Mouse (Mus musculus) embryonic facial prominence, embryonic 10.5 days (tissue): ENCODE results near the gene Phospho2. TPM values are rescaled to one million over a fixed set of nuclear protein-coding genes. Genes with fewer than 3 reads are reported as not detected.

Source experiments
- DNase-seq: peaks from one replicate; pipeline ENCODE4 v3.0.0-alpha.2; 2017; ENCODE audit warnings: low spot score
- H3K27ac ChIP-seq: fragments of 300-500 bp; sonication (generic); replicated peaks from 2 replicates; pipeline ENCODE4 v1.5.1; 2016; ENCODE audit warnings: mild to moderate bottlenecking
- H3K27me3 ChIP-seq: fragments of 300-500 bp; sonication (generic); replicated peaks from 2 replicates; pipeline ENCODE4 v1.6.1; 2016; ENCODE audit warnings: low read depth, mild to moderate bottlenecking; ENCODE audit not compliant: poor library complexity, severe bottlenecking
- H3K36me3 ChIP-seq: fragments of 300-500 bp; sonication (generic); replicated peaks from 2 replicates; pipeline ENCODE4 v1.6.1; 2016; ENCODE audit warnings: mild to moderate bottlenecking, moderate library complexity
- H3K4me1 ChIP-seq: fragments of 300-500 bp; sonication (generic); 2 replicates; pipeline ENCODE4 v1.6.1; 2016
- H3K4me3 ChIP-seq: fragments of 300-500 bp; sonication (generic); 2 replicates; pipeline ENCODE4 v1.5.1; 2016; ENCODE audit warnings: mild to moderate bottlenecking, moderate library complexity
- H3K9me3 ChIP-seq: fragments of 300-500 bp; sonication (generic); 2 replicates; pipeline ENCODE4 v1.6.1; 2016; ENCODE audit warnings: mild to moderate bottlenecking
- WGBS: fragments of 180-500 bp; shearing (Covaris S2); methylation state at CpG from one replicate; pipeline ENCODE4 v1.1.7; 2016; 5-methylcytosine and 5-hydroxymethylcytosine counted together
- polyA plus RNA-seq: library from polyadenylated mRNA; unstranded; fragments of >200 nt; fragmentation: Nextera tagmentation; extraction: Ambion mirVana; gene quantifications from 2 replicates; pipeline ENCODE4 v1.2.1, GENCODE M21; 2016

The Phospho2 gene
- 26.1 and 28.5 TPM in 2 replicates for polyA plus RNA-seq

DNA sequence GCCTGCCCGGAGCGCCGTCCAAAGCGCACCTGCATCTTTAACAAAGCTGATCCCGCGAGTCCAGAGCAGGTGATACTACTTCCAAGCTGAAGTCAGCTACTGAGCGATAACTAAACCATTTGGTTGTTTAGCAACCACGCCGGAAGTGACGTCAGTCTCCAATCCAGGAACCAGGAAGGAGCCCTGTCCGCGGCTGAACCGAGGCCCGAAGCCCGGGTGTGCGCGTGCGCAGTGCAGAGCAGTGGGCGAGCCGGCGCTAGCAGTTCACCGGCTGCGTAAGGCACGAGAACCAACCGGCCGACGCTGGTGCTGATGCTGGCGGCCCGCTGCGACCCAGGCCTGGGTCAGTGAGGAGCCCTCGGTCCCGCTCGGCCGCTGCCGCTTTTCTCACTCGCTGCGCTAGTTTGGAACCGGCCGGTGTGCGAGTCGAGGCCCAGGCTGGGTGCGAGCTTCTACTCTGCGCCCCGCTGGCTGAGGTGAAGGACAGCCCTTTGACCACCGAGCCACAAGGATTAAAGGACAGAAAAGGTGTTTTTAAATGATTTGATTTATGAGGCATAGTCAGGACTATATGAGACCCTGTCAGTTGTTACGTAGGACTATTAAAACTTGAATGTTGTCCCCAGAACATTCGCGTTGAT is at the start of gene Phospho2, which contains the start of gene Ccdc173:
Phospho2 (plus strand) TSS at position 195 of the 641 bp plus-strand sequence.
Ccdc173 (minus strand) TSS at position 147 of the 641 bp plus-strand sequence.
- Histone ChIP-seq H3K4me1 (peaks cover 16% of the 10 kb centered on the region; the same call in 1 of the 2 replicates), H3K27me3 (no peaks in the 10 kb centered on the region), H3K36me3 (peaks cover 20% of the 10 kb centered on the region), H3K27ac (peak within 1 kb of the TSS; percentile 89), H3K9me3 (no peaks in the 10 kb centered on the region), H3K4me3 (peak within 1 kb of the TSS; percentile 76)
- WGBS = 1% methylated on average over 48 of the region's 48 CpGs
- peak; percentile 99 for DNase-seq

GRCm38 (mm10) chr2:69745091-69745490 is 44.3 kb upstream of the Phospho2 start:
- WGBS = 89% methylated on average over 1 of the region's 1 CpGs
- Histone ChIP-seq H3K4me1 (no peaks in the 10 kb centered on the region), H3K36me3 (peaks cover 98% of the 10 kb centered on the region), H3K27me3 (no peaks in the 10 kb centered on the region), H3K27ac (no peak overlapping the region), H3K9me3 (peaks cover 4% of the 10 kb centered on the region; the same call in 1 of the 2 replicates), H3K4me3 (no peak overlapping the region)
- DNase-seq = no peak

DNA sequence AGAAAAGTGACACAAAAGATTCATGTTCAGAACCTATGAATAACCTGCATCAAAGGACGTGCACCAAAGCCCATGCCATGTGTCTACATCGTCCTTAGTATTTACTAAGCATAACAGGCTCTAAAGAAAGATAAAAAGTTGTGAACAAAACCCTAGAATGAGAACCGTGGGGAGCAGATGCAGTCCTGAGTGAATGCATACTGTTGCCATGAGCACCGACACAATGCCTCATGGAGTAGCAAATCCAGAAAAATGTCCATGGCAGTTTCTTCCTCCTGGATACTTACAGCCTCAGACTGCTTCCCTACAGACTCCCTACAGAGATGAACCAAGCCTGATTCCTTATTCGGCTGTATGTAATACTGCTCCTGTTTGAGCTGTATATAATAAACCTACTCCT is 28.4 kb upstream of the Phospho2 start:
- Histone ChIP-seq H3K9me3 (no peaks in the 10 kb centered on the region), H3K36me3 (no peaks in the 10 kb centered on the region), H3K4me1 (peaks cover 7% of the 10 kb centered on the region), H3K27ac (no peak overlapping the region), H3K4me3 (no peak overlapping the region), H3K27me3 (no peaks in the 10 kb centered on the region)
- WGBS = 80% methylated on average over 5 of the region's 5 CpGs
- DNase-seq = no peak

- Histone ChIP-seq H3K27ac (no peak overlapping the region), H3K9me3 (no peaks in the 10 kb centered on the region), H3K4me1 (peaks cover 7% of the 10 kb centered on the region), H3K36me3 (no peaks in the 10 kb centered on the region), H3K27me3 (no peaks in the 10 kb centered on the region), H3K4me3 (no peak overlapping the region)
- DNase-seq = no peak
- 79% methylated on average over 4 of the region's 4 CpGs for WGBS
Measured at GRCm38 (mm10) chr2:69763340-69763739, 26.1 kb upstream of the Phospho2 start.

DNA sequence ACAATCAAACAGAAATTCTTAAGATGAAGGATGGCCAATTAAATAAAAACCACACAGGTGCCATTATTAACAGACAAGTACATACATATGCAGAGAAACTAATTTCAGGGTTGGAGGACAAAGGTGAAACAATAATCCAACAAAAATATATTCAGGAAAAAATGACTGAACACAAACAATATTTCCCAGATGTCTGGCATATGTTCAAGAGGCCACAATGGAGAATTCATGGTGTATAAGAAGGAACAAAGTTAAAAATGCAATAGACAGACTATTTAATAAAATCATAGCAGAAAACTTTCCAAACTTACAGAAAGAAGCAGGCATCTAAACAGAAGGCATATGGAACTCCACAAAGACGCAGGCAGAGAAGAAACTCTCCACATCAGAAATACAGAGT is 24.7 kb upstream of the Phospho2 start:
- no peak overlapping the region for H3K27ac ChIP-seq
- H3K9me3 ChIP-seq = no peaks in the 10 kb centered on the region
- no peak overlapping the region for H3K4me3 ChIP-seq
- WGBS = 92% methylated on average over 1 of the region's 1 CpGs
- no peak for DNase-seq
- H3K27me3 ChIP-seq = no peaks in the 10 kb centered on the region
- no peaks in the 10 kb centered on the region for H3K36me3 ChIP-seq
- peaks cover 7% of the 10 kb centered on the region for H3K4me1 ChIP-seq

GRCm38 (mm10) chr2:69773331-69773730 is 16.1 kb upstream of the Phospho2 start:
- 91% methylated on average over 3 of the region's 3 CpGs for WGBS
- no peak for DNase-seq

DNA sequence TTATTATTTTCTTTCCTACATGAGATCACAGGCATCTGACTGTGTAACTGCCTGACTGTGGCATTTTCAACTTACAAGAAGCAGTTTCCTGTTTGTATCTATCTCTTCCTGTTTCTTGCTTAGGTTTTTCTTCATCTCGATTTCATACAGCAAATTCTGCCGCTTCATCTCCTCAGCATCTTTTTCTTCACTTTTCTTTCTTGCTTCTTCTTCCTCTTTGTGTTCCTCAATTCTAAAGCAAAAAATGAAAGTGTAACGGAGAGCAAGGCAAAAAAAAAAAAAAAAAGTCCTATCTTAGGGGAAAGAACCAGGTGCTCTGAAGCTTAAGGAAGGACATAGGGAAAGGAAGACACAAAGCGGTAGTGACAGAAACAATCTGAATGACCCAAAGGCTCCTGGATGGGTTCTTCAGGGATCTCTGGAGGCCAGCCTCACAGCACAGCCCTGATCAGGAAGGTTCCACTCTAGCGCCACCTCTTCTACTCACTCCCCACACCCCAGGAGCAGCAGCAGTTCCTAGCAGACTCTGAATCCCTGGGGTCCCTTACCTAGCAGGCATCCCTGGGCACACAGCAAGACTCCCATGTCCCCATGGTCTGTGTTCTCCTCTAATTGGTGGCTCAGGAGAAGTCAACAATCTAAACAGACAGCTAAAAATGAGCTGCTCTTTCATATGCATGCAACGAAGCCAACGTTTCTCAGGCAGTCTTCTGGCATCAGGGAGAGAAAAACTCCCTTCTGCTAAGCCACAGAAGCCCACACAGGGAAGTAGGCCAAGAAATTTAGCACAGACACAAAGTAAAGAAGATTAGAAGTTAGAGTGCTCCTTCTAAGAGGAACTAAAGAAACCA is 11.2 kb upstream of the Phospho2 start:
- no peak overlapping the region for H3K27ac ChIP-seq
- H3K36me3 ChIP-seq = peaks cover 25% of the 10 kb centered on the region
- H3K4me3 ChIP-seq = no peak overlapping the region
- WGBS = 73% methylated on average over 7 of the region's 7 CpGs
- no peak for DNase-seq
- no peaks in the 10 kb centered on the region for H3K4me1 ChIP-seq
- no peaks in the 10 kb centered on the region for H3K9me3 ChIP-seq
- H3K27me3 ChIP-seq = no peaks in the 10 kb centered on the region

More at GRCm38 (mm10) chr2:69773331-69773730, 16.1 kb upstream of the Phospho2 start:
- Histone ChIP-seq H3K9me3 (no peaks in the 10 kb centered on the region), H3K27me3 (no peaks in the 10 kb centered on the region), H3K4me3 (no peak overlapping the region), H3K36me3 (peaks cover 13% of the 10 kb centered on the region), H3K4me1 (no peaks in the 10 kb centered on the region), H3K27ac (no peak overlapping the region)

- no peak for DNase-seq
- H3K27ac ChIP-seq = no peak overlapping the region
- no peak overlapping the region for H3K4me3 ChIP-seq
- H3K36me3 ChIP-seq = peaks cover 25% of the 10 kb centered on the region
- no peaks in the 10 kb centered on the region for H3K4me1 ChIP-seq
- no peaks in the 10 kb centered on the region for H3K9me3 ChIP-seq
- H3K27me3 ChIP-seq = no peaks in the 10 kb centered on the region
- WGBS = 49% methylated on average over 5 of the region's 5 CpGs
Measured at GRCm38 (mm10) chr2:69778836-69779177, 10.6 kb upstream of the Phospho2 start.

DNA sequence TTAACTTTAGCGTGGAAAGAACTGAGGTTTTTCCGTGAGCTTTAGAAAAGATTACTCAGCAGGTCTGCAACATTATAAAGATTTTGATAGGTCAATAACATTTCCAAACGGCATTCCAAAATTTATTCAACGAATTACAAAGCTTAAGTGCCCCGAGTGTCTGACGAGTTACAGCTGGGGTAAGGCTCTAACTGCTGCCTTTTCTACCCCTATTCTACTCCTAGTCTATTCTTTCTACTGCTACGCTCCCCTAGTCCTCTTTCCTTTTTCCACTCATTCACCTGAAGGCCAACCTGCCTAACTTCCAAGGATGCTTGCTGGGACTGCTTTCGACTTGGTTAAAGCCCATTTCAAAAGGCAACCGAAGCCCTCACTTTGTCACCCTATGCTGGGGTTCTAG is 449 bp upstream of the Phospho2 start:
- no peaks in the 10 kb centered on the region for H3K9me3 ChIP-seq
- peaks cover 16% of the 10 kb centered on the region; the same call in 1 of the 2 replicates for H3K4me1 ChIP-seq
- DNase-seq = no peak
- 35% methylated on average over 9 of the region's 9 CpGs for WGBS
- H3K36me3 ChIP-seq = peaks cover 16% of the 10 kb centered on the region
- H3K27ac ChIP-seq = peak overlapping the region; percentile 89
- peak overlapping the region; percentile 76 for H3K4me3 ChIP-seq
- no peaks in the 10 kb centered on the region for H3K27me3 ChIP-seq

- Histone ChIP-seq H3K36me3 (peaks cover 27% of the 10 kb centered on the region), H3K27ac (peak overlapping the region; percentile 89; the same call in 1 of the 2 replicates), H3K4me3 (peak overlapping the region; percentile 76), H3K9me3 (no peaks in the 10 kb centered on the region), H3K27me3 (no peaks in the 10 kb centered on the region), H3K4me1 (peaks cover 16% of the 10 kb centered on the region; the same call in 1 of the 2 replicates)
- under 1% methylated on average over 10 of the region's 10 CpGs for WGBS
- DNase-seq = peak; percentile 88
Measured at GRCm38 (mm10) chr2:69790285-69790684, 862 bp downstream of the Phospho2 start.

- Histone ChIP-seq H3K9me3 (no peaks in the 10 kb centered on the region), H3K27ac (no peak overlapping the region), H3K27me3 (no peaks in the 10 kb centered on the region), H3K36me3 (peaks cover 31% of the 10 kb centered on the region), H3K4me1 (peaks cover 16% of the 10 kb centered on the region; the same call in 1 of the 2 replicates), H3K4me3 (peak overlapping the region; percentile 76)
- DNase-seq = no peak
- 72% methylated on average over 4 of the region's 4 CpGs for WGBS
Measured at GRCm38 (mm10) chr2:69790722-69791121, 1.3 kb downstream of the Phospho2 start.

GRCm38 (mm10) chr2:69802911-69803312 is 13.5 kb downstream of the Phospho2 start:
- Histone ChIP-seq H3K4me1 (peaks cover 5% of the 10 kb centered on the region; the same call in 1 of the 2 replicates), H3K27me3 (0 out of 2 replicates have a peak, but pooled peaks cover 2% of the 10 kb centered on the region), H3K27ac (no peak overlapping the region), H3K9me3 (no peaks in the 10 kb centered on the region), H3K4me3 (no peak overlapping the region), H3K36me3 (peaks cover 1% of the 10 kb centered on the region)
- DNase-seq = peak; percentile 70
- 50% methylated on average over 5 of the region's 5 CpGs for WGBS
